Mouse (Mus musculus): ENCODE measurements at regions not wholly inside any gene's neighbourhood (a gene's known extent, or its start where the extent isn't known, plus 50 kb on each side); places are given as distances from the start of the nearest gene placed in this dataset.

- no peak for DNase-seq (ENCODE audit: low spot score in 2 of 2)
Observed at GRCm38 (mm10) chr4:34105251-34105650, 55.3 kb upstream of the Spaca1 start.

- no peak for DNase-seq (ENCODE audit: low spot score in 2 of 2)
Observed at GRCm38 (mm10) chr4:34114323-34114722, 64.3 kb upstream of the Spaca1 start.

- no peak for DNase-seq (ENCODE audit: low spot score in 2 of 2)
Observed at GRCm38 (mm10) chr4:34117086-34117485, 67.1 kb upstream of the Spaca1 start.

- DNase-seq (ENCODE audit: low spot score in 2 of 2), result no peak
Observed at GRCm38 (mm10) chr4:34122959-34123520, 73.0 kb upstream of the Spaca1 start.

- DNase-seq (ENCODE audit: low spot score in 2 of 2), result no peak
Observed at GRCm38 (mm10) chr4:34128224-34128623, 78.2 kb upstream of the Spaca1 start.

- no peak for DNase-seq (ENCODE audit: low spot score in 2 of 2)
Observed at GRCm38 (mm10) chr4:34146133-34146867, 96.3 kb upstream of the Spaca1 start.

- DNase-seq (ENCODE audit: low spot score in 2 of 2), result no peak
Observed at GRCm38 (mm10) chr4:34148956-34149739, 99.2 kb upstream of the Spaca1 start.

- DNase-seq (ENCODE audit: low spot score in 2 of 2), result no peak
Observed at GRCm38 (mm10) chr4:34151605-34152347, 101.8 kb upstream of the Spaca1 start.

GRCm38 (mm10) chr4:34155501-34155900 lies 105.5 kb upstream of the Spaca1 start:
- DNase-seq (ENCODE audit: low spot score in 2 of 2), result no peak

GRCm38 (mm10) chr4:34157818-34158511 lies 108.0 kb upstream of the Spaca1 start:
- no peak for DNase-seq (ENCODE audit: low spot score in 2 of 2)

GRCm38 (mm10) chr4:34171265-34171862 lies 121.4 kb upstream of the Spaca1 start:
- peak; percentile 65 to 66 for DNase-seq (ENCODE audit: low spot score in 2 of 2)

GRCm38 (mm10) chr4:34172000-34172399 lies 122.0 kb upstream of the Spaca1 start:
- DNase-seq (ENCODE audit: low spot score in 2 of 2), result no peak

- no peak for DNase-seq (ENCODE audit: low spot score in 2 of 2)
Observed at GRCm38 (mm10) chr4:34177421-34177820, 127.4 kb upstream of the Spaca1 start.

- DNase-seq (ENCODE audit: low spot score in 2 of 2), result no peak
Observed at GRCm38 (mm10) chr4:34186522-34186921, 136.5 kb upstream of the Spaca1 start.

GRCm38 (mm10) chr4:34203193-34203848 lies 153.3 kb upstream of the Spaca1 start:
- no peak for DNase-seq (ENCODE audit: low spot score in 2 of 2)

- DNase-seq (ENCODE audit: low spot score in 2 of 2), result no peak
Observed at GRCm38 (mm10) chr4:34209179-34209896, 159.3 kb upstream of the Spaca1 start.

- no peak for DNase-seq (ENCODE audit: low spot score in 2 of 2)
Observed at GRCm38 (mm10) chr4:34213731-34214130, 163.7 kb upstream of the Spaca1 start.

GRCm38 (mm10) chr4:34214346-34214745 lies 164.4 kb upstream of the Spaca1 start:
- DNase-seq (ENCODE audit: low spot score in 2 of 2), result no peak

- no peak for DNase-seq (ENCODE audit: low spot score in 2 of 2)
Observed at GRCm38 (mm10) chr4:34221915-34222314, 171.9 kb upstream of the Spaca1 start.

All from right cerebral cortex, postnatal 10 days (tissue).